Mouse (Mus musculus) retina, adult 2 months (tissue): ENCODE results near the gene Ebf3.

Experiments
- DNase-seq: peaks from one replicate; pipeline ENCODE4 v3.0.0-alpha.2; 2012; ENCODE audit warnings: low read depth, low spot score

Gene Ebf3

DNA sequence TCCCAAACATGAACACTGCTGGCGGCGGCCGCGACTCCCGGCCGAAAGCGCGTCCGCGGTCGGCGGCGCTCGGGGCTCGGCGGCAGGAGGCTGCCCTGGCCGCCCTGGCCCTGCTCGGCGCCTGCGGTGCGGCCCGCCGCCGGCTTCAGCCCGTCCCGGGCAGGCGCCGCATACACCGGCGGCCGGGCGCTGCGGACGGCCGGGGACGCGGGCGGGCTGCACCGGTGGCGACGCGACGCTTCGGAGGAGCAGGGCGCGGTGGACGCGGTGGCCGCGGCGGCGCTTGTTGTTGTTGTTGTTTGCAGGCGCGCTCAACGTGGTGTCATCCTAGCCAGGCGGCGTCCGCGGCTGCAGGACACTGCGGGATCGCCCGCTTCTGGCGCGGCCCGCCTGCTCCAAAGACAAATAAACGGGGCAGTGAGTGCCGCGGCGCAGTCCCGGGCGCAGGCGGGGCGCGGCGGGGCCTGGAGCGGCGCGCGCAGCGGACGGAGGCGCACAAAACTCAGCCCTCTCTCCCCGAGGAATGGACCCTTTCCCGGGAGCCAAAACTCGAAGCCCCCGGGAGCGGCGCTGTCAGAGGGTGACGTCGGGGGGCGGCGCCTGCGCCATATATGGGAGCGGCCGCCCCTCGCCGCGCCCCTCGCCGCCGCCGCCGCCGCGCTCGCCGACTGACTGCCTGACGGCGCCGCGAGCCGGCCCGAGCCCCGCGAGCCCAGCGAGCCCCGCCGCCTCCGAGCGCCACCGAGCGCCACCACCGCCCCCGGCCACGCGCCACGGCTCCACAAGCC, at the start of gene Ebf3:
Gene Ebf3, minus strand, starts transcription at position 542 of the 788 bp plus-strand sequence.
- DNase-seq = no peak

DNA sequence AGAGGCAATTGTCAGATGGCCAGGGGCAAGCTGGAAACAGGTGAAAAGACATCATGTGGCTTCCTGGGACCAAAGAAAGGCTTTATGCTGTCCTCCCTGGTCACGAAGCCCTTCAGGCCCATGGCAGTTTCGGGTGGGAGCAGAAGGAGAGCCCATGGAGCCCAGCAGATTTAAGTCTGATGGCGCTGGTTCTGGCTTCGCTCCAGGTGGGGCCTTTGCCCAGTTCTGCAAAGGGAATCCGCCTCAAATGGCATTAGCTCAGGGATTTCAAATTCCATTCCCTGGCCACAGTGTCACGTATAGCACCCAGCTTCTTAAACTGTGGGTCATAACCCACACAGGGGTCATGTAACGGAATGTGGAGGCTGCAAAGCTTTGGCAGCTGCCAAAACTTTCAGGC, 32.6 kb upstream of the Ebf3 start:
- DNase-seq = no peak

DNA sequence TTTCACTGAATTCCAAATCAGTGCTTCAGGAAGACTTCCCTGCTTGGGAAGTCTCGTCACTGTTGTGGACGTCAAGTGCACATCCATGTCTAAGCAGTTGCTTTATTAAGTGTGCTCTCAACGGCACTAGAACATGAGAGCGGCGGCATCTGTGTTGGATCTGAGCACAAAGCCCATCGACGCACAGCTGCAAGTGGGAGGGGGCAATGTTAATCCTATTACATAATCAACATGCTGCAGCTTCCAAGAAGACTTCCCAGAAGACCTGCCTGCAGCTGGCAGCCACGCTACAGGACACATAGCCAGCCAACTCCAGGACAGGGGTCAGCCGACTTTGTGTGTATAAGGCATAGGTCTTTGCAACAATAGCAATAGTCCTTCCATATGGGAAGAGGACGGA, 31.8 kb upstream of the Ebf3 start:
- DNase-seq = no peak

DNA sequence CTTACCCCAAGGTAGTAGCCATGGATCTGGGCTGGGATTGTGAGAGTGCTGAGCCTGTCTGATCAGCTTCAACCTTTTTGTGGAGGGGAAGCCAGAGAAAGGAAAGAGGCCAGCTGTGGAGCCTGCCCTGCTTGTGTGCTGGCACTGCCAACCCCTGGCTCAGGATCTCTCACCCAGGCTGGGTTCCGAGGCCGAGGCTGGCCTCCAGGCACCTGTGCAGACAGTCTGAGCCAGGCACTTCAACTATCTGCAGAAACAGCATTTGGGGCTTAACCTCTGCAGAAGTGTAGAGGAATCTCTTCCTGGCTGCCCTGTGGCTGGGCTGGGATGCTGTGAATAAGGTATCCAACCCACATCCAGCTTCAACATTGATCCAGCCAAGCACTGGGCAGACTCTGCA, 19.7 kb upstream of the Ebf3 start:
- DNase-seq = no peak

DNA sequence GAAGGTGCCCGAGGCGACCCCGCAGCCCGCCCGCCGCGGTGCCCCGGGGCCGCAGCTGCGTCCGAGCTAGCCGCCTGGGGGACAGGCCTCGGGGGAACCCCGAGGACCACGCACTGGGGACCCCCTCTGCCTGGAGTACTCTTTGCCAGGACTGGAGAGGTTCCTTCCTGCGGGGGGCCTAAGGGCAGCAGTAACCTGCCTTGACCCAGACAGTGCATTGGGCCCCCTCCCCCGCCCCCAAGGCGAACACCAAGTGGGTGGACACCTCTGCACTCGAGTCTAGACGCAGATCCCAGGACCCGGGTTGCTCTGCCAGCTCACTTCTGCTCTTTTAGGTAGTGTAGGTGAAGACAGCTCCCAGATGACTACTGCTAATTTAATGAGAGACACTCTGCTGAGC, 8.7 kb upstream of the Ebf3 start:
- no peak for DNase-seq

DNA sequence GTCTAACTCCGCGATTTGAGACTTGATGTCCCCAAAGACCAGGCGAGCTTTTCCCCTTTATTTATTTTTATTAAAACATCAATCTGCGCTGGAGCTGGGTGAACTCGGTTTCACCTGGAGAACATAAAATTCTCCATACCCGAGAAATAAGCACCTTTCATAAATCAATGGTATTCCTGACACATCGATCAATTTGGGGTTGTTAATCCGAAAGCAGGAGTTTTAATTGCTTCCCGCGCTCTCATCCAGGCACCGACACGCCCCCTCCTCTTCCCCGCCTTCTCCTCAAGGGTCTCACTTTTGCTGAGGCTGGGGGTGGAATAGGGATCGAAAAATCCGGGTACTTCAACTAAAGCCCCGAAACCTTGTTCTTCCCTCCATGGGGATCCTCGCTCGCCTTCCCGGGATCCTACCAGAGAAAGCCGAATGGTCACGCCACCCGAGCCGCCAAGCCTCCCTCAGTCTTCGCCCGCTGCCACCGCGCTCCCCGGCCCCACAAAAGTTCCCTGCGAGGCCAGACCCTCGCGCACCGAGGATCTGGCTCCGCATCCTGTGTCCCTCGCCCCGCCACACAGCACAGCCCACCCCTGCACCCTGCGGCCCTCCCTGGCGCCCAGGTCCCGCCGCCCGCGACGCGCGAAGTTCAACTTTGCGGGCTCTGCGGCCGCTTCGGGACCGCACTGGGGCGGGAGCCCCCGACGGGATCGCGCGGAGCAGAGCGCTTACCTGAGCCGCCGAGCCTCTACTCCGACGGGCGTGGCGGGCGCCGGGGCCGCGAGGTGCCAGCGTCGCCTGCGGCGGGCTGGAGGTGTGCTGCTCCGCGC, 7.9 kb upstream of the Ebf3 start:
- DNase-seq = no peak

DNA sequence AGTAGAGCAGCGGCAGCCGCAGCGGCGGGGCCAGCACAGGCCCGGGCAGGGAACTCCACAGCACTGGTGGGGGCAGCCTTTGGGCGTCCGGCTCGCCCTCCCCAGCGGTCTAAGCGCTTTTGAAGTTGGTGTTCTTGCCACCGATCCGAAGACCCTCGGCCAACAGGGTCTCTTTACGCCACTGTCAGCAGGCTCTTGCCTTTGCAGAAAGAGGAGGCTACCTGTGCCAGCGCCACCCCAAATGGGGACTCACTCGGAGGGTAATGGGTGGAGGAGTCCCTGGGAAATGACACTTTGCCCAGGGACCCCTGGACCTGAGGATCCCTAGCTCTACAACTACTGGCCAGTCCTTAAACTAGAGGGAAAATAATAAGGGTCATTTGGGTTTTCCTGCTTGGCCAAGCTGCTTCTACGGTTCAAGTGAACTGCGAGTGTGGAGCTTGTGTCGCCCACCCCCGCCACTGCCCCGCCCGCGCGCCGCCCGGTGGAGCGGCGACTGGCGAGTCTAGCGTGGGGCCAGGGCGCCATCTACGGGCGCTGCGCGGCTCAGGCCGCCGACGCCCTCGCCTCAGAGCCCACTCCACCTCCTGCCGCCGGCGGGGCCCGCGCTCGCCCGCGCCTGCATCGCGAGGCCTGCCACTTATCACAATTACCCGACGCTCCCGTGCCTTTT, 7.0 kb upstream of the Ebf3 start:
- DNase-seq = no peak

DNA sequence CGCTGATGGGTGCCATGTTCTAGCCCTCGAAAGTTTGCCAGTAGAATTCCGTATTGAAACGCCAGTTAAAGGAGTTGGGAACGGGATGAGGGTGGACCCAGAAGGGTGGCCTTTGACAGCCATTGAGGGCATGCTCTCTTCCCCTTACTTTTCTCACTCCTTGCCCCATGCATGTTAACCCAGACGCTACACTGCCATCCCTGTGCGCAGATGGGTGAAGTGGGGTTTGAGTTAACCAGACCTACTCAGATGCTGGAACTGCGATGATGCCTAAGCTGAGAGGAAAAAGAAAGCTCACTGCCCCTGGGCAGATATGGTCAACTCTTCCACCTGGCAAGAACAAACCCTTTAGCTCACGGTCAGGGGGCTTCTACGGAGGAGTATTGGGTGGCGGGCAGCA, 6.1 kb upstream of the Ebf3 start:
- DNase-seq = no peak

DNA sequence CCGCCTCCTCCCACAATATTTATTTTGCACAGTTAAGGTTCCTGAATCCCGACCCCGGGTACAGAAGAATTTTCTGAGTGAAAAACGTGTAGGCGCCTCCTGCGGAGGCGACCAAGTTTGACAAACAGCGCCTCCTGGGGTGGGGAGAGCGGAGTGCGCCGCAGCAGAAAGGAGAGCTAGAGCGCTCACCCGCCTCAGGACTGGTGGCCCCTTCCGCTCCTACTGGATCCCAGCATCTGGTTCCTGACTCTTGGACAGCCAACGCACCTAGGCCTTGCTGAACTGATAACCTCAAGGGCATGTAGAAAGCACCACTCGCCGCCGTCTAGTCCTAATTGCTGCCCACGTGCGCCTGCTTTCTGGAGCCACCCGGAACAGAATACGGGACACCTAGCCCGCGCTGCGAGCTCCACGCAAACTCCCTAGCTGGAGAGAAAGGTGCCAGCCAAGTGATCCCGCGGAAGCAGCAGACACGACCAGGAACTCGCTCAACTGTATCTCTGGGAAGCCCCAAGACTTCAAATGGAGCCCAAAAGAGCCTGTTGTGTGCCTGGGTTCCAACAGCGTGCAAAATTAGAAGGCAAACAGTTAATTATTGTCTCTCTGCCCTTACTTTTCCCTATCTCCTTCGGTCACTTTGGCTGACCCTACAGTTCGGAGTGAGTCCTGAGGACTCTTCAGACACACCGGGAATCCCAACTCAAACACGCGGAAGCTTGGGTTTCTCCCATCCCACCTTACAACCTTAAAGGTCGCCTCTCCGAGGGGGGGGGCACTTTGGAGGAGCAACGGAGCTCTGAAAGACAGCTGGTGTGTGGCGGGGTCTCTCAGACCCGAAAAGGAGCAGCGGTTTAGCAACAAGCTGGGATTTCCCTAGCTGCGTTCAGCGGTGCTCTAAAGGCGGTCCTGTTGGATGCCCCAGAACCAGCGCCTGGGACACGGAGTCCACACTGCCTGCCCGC, 5.0 kb upstream of the Ebf3 start:
- no peak for DNase-seq

DNA sequence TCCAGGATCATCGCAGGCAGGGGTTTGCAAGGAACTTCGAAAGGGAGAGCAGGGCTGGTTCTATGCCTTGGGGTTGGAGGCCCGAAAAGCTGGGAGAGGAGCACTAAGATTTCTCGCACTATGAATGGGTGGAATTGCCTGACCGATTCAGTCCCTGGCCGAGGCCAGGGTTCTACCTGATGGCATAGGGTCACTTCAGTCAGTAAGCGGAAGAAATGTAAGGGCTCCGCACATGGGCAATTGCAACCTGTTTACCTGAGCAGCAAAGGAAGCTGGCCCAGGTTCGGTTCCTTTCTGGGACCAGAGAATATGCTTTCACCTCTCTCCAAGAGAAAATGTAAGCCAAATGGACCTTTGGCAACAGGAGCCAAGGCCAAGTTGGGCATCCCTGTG, 4.1 kb upstream of the Ebf3 start:
- DNase-seq = no peak

DNA sequence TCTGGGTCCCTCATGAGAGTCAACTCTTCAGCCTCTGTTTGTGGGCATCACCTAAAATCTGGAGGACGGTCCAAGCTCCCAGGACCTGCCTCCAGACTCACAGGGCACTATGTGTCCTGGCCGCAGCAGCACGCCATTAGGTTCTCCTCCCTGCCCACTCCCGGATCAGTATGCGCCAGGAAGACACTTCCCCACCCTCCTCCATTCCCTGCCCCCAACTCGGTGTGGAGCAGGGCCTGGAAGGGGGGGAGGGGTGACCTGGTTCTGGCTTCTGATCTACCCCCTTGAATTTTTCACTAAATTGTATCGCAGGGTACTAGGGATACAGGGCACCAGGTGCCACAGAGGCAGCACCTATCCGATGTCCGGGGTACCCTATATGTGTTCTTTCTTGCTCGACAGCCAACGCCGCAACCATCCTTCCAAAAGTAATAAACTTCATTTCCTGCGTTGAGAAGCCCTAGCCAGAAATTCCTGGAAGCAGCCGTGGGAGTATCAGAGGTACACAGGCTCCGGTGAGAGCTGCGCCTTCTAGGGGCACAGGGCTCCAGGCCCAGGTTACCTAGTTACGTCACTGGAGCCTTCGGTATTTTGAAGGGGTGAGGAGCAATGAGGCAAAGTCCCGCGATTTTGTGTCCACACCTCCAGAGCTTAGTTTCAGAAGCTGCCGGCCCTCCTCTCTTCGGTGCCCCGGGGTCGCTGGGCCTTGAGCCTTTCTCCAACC, 3.6 kb upstream of the Ebf3 start:
- DNase-seq = no peak

DNA sequence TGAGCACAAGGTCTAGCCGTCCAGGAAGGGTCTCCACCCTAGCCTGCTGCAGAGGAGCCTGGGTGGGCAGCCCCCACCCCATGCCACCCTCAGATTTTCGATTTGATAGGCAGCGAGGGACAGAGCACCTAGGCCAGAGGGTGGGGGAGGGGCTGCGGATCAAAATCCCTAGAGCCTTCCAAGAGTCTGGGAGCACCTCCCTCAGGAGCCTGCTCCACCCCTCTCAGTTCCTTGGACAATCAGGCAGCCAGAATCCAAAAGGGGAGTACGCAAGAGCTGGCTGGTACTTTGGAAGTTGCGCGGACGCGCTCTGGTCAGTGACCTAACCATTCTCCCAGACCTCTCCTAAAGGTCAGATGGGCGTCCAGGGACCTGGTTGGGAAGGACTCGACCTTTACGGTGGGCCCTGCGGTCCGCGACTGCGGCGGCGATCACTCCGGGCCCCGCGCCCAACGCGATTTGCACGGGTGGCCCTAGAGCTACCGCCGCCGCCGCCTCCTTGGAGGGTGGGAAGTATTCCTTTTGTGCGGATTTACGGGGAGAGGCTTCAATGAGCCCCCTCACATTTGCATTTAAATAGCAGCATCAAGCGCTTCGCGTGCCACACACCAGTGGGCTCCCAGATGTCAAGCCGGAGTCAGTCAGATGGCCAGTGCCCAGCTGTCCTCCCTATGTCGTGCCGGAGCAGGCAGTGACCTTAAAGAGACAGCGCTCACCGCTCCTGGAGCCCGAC, 2.8 kb upstream of the Ebf3 start:
- DNase-seq = no peak

DNA sequence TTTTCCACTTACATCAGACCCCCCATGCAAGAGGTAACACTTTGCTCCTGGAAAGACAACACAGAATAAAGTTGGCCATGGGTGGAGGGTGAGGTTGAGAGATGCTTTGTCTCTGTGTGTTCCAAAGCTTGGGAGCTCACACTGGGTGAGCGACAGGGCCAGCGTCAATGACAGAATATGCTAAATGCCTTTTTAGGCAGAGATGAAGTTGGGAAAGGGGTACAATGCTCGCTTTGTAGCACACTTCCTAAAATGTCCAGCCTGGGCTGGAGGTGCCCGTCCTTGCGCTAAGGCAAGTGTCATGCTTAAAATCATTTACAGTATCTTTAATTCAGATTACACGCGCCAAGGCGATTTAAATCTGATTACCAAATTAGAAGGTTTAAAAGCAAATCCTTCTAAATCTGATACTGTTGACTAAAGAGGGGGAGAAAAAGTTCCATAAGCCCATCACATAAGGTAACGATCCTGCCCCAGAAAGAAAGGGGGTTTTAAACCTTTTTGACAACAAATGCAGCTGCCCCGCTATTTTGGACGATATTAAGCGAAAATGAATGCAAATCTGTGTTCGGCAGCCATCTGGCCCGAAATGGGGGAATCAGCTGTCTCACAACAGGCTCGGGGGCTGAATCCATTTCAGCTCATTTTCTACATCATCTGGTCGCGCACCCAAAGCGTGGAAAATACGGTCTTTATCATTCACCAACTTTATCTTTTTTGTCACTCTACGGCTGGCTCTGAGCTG, 2.1 kb upstream of the Ebf3 start:
- no peak for DNase-seq

DNA sequence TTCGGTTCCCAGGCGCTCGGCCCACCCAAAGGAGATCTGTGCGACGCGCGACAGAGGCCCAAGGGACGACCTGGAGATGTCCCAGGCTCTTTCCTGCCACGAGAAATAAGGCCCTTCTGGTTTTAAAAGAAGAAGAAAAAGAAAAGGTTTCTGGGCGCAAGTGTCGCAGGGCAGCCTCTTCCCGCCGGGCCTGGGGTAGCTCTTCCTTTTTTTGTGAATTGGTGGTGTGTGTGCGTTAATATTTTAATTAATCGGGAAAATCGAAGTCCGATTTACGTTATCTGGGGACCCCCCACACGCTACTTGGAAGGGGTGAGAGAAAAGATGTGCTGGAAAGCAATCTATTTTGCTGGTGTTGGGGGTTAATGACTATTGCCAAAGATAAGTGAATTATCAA, 1.3 kb upstream of the Ebf3 start:
- DNase-seq = no peak

DNA sequence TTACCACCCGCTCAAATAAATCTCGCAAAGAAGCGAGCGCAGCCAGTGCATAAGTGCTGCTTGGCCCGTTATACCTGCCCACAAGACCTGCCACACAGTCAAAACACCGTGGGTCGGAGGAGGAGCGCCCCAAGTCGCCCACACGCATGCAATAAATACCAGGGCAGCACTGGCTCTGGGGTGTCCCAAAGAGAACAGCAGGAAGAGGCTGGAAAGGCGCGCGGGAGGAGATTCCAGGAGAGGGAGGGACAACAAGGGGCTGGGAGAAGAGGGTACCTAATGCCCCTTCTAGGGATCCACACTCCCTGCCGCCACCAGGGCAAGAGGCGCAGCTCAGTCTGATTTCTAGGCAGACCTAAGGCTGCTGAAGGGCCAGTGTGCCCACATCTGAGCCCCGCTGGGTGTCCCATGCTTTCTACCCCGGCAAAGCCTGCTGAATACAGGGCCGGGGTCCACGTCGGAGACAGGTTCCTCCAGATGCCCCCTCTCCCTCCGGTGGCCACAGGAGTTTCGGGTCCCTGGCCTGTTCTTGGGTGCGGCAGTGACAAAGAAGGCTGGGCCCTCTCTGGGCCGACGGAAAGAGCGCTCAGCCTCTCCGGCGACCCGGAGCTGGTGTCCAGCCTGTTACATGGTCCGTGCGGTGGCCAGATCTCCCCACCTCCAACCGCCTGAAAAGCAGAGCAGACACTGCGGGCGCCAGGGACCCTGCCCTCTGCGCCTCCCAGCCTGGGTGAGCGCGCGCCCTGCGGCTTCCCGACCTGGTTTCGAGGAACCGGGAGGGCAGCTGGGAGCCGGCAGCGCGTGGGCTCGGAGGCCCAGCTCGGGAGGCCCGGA, 682 bp upstream of the Ebf3 start:
- DNase-seq = no peak

DNA sequence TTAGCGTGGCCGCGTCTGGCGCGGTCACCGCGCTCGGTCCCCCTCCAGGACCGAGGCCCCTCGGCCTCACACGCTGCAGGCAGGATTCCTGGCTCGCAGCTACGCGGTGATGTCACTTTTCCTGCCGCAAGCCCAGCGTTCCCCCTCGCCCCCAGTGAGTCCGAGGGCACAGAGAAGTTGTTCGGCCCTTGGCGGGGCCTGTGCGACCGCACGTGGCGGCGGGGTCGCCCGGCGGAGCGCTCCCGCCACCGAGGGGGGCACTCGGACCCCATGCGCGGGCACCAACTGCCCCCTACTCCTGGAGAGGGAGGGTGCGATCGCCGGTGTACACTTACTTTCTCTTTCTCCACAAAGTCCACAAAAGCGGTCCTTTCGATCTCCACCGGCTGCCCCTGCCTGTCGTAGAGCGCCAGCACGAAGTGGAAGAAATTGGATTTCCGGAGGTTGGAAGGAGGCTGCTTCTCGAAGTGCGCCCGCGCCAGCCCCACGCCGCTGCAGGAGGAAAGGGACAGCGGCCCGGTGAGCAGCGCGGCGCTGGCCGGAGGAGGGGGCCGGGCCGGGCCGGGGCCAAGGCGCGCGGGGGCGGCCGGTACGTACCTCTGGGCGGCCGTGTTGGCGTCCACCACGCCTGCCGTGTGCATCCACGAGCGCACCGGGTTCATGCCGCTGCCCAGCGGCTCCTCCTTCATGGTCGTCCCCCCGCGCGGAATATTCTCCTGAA, 902 bp downstream of the Ebf3 start:
- DNase-seq = no peak

DNA sequence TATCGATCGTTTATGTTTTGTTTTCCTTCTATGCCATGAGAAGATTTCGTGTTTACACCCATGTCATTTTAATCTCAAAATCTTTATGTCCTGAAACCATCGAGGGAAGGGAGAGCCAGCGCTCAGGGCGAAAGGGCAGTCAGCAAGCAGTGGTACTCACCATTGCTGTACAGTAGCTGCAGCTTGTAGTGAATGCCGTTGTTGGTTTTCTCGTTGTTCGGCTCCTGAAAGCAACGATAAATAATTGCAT, 1.4 kb downstream of the Ebf3 start:
- DNase-seq = no peak
